ENCODE assay signal across 8 mouse cellular contexts in the genomic region with DNA sequence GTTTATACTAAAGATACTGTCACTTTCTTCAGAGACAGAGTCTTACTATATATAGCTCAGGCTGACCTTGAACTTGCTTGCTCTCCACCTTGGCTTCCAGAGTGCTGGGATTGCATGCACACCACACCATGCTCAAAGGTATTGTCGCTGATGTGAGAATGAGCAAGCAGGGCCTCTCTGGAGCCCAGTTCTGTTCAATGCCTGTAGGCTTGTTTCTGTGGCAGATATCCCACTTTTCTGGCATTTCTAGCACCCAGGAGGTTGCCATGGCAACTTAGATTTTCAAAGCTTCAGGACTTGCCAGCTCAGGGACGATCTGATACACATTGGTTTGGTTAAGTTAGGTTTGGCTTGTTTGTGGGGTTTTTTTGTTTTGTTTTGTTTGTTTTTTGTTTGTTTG. TPM values are rescaled to one million over a fixed set of nuclear protein-coding genes. Genes with fewer than 3 reads are reported as not detected.
DNase-seq lines count a peak whose midpoint lies in the region; ATAC-seq lines count a peak whose summit lies in the region.

No protein-coding gene starts in this region.

- H3K27ac ChIP-seq in heart, embryonic 10.5 days: peak overlapping the region; percentile 53
- H3K27ac ChIP-seq in midbrain, embryonic 14.5 days (replicated peaks; ENCODE audit: low read depth, low read length): peak overlapping the region; percentile 33; the same call in 1 of the 2 replicates

- H3K9me3 ChIP-seq in heart, embryonic 10.5 days: no peaks in the 10 kb centered on the region
- H3K9me3 ChIP-seq in midbrain, embryonic 14.5 days (ENCODE audit: control insufficient read depth, low read length): no peaks in the 10 kb centered on the region

- no peak overlapping the region for H3K4me2 ChIP-seq in midbrain, embryonic 14.5 days (ENCODE audit: low read length)

- H3K4me1 ChIP-seq in heart, embryonic 10.5 days: peaks cover 39% of the 10 kb centered on the region
- H3K4me1 ChIP-seq in midbrain, embryonic 14.5 days (ENCODE audit: control insufficient read depth, insufficient read depth, low read length): peaks cover 9% of the 10 kb centered on the region

- H3K27me3 ChIP-seq in heart, embryonic 10.5 days (ENCODE audit: insufficient read depth, poor library complexity, severe bottlenecking): no peaks in the 10 kb centered on the region
- no peaks in the 10 kb centered on the region for H3K27me3 ChIP-seq in midbrain, embryonic 14.5 days (ENCODE audit: control insufficient read depth, insufficient read depth, low read length)

- intact Hi-C loops in gastrocnemius, postnatal 36 days (cut with DNase I): loop anchor here (5.0 kb wide), 1 partner anchor 35 kb away; no protein-coding TSS in a partner anchor

- no peak overlapping the region for H3K9ac ChIP-seq in midbrain, embryonic 14.5 days (replicated peaks; ENCODE audit: low read length)

- 0 out of 2 replicates have a peak, but pooled peaks have one; percentile 24 for ATAC-seq in midbrain, embryonic 14.5 days (ENCODE audit: low FRiP score, low TSS enrichment)

- no peak overlapping the region for H3K4me3 ChIP-seq in heart, embryonic 10.5 days
- no peak overlapping the region for H3K4me3 ChIP-seq in midbrain, embryonic 14.5 days (replicated peaks; ENCODE audit: low read depth, low read length)

- no peaks in the 10 kb centered on the region for H3K36me3 ChIP-seq in heart, embryonic 10.5 days
- H3K36me3 ChIP-seq in midbrain, embryonic 14.5 days (ENCODE audit: control insufficient read depth, insufficient read depth, low read length): no peaks in the 10 kb centered on the region

- no peak for DNase-seq in heart, embryonic 10.5 days (ENCODE audit: low spot score)
- no peak for DNase-seq in heart, adult 18-20 months
- peak; percentile 92 for DNase-seq in brain, adult 2 months (ENCODE audit: low read depth, low spot score)
- peak; percentile 50 to 76 for DNase-seq in frontal cortex, postnatal 36 days (ENCODE audit: low spot score in 2 of 2)
- peak; percentile 81 for DNase-seq in midbrain, embryonic 14.5 days
- DNase-seq in gastrocnemius, postnatal 36 days: no peak
- DNase-seq in spleen, adult 18-20 months: no peak
- DNase-seq in testis, postnatal 14 days (ENCODE audit: low spot score): no peak

- 32% methylated on average over 2 of the region's 2 CpGs for WGBS in heart, embryonic 10.5 days
- WGBS in midbrain, embryonic 14.5 days: 14% methylated on average over 2 of the region's 2 CpGs

RNA-seq across cellular contexts. Expression of a gene that starts 22.9 kb away (rescaled TPM):
- 93.8 and 122 TPM in 2 replicates for polyA plus RNA-seq in heart, embryonic 10.5 days (2016; fragmentation: Nextera tagmentation; extraction: Ambion mirVana)
- 1 to 10 TPM; 4.2 to 5.7 TPM for total RNA-seq in heart, adult 18-20 months (2021)
- polyA plus RNA-seq in midbrain, embryonic 14.5 days (2014; fragmentation: Nextera tagmentation; extraction: Ambion mirVana): 18.1 and 21.7 TPM in 2 replicates
- total RNA-seq in gastrocnemius, postnatal 36 days (2021): 1 to 10 TPM; 1.9 to 6.4 TPM

RNA-seq across cellular contexts. Expression of a gene that starts 58.2 kb away (rescaled TPM):
- 1,706 and 1,823 TPM in 2 replicates for polyA plus RNA-seq in heart, embryonic 10.5 days (2016; fragmentation: Nextera tagmentation; extraction: Ambion mirVana)
- 1,000 to 10,000 TPM; 2,847 to 3,135 TPM for total RNA-seq in heart, adult 18-20 months (2021)
- polyA plus RNA-seq in midbrain, embryonic 14.5 days (2014; fragmentation: Nextera tagmentation; extraction: Ambion mirVana): 1,308 and 1,477 TPM in 2 replicates
- total RNA-seq in gastrocnemius, postnatal 36 days (2021): 1,000 to 10,000 TPM; 1,946 to 2,068 TPM

Comparison
In these comparisons a context has a peak if more than half of its experiments do, and no peak if none do; other contexts are left out.
1. DNase-seq: peak in brain, adult 2 months (single experiment), frontal cortex, postnatal 36 days (2 of 2) and midbrain, embryonic 14.5 days (single experiment); none in heart, embryonic 10.5 days (single experiment), heart, adult 18-20 months (0 of 2), gastrocnemius, postnatal 36 days (0 of 2), spleen, adult 18-20 months (0 of 2) and testis, postnatal 14 days (single experiment).